In genomic region chr1:39961113-39961512, GRCm38 (mm10) we compare ENCODE assay signal across 19 mouse cellular contexts.
"Had no signal": no experiment of that assay in that cellular context is flagged by ENCODE, and none has a peak within 500 bp of the region (broad histone marks: within the 10 kb centered on the region; RNA-seq: fewer than 3 reads in every experiment).

No protein-coding gene starts in this region.

- H3K4me3 ChIP-seq: limb, embryonic 10.5 days; limb, embryonic 13.5 days; liver, embryonic 12.5 days; liver, embryonic 15.5 days; midbrain, embryonic 12.5 days; neural tube, embryonic 12.5 days; neural tube, embryonic 15.5 days had no signal

- DNase-seq: kidney, adult 18-20 months; kidney, adult 9 months; kidney, postnatal 14 days; kidney, postnatal 4 days; liver; lung, adult 2 months; right cerebral cortex, adult 18-20 months; right cerebral cortex, postnatal 14 days; right cerebral cortex, postnatal 4 days; thymus, postnatal 4 days had no signal

- H3K4me2 ChIP-seq: limb, embryonic 13.5 days; liver, embryonic 12.5 days; liver, embryonic 15.5 days; midbrain, embryonic 12.5 days; neural tube, embryonic 12.5 days; neural tube, embryonic 15.5 days had no signal

- H3K9ac ChIP-seq: limb, embryonic 13.5 days; liver, embryonic 12.5 days; liver, embryonic 15.5 days; midbrain, embryonic 12.5 days; neural tube, embryonic 12.5 days; neural tube, embryonic 15.5 days had no signal

- H3K9me3 ChIP-seq: limb, embryonic 10.5 days; limb, embryonic 13.5 days; liver, embryonic 12.5 days; liver, embryonic 15.5 days; midbrain, embryonic 12.5 days; neural tube, embryonic 12.5 days; neural tube, embryonic 15.5 days had no signal

- H3K27ac ChIP-seq: limb, embryonic 10.5 days; limb, embryonic 13.5 days; liver, embryonic 12.5 days; liver, embryonic 15.5 days; midbrain, embryonic 12.5 days; neural tube, embryonic 12.5 days; neural tube, embryonic 15.5 days; stomach, postnatal 0 days had no signal

- H3K27me3 ChIP-seq: limb, embryonic 13.5 days; liver, embryonic 12.5 days; liver, embryonic 15.5 days; midbrain, embryonic 12.5 days; neural tube, embryonic 12.5 days; neural tube, embryonic 15.5 days had no signal

- ATAC-seq: liver, embryonic 12.5 days; midbrain, embryonic 16.5 days had no signal
